Mouse (Mus musculus): Measurements from ENCODE around the gene Crygn.

Crygn gene

DNA sequence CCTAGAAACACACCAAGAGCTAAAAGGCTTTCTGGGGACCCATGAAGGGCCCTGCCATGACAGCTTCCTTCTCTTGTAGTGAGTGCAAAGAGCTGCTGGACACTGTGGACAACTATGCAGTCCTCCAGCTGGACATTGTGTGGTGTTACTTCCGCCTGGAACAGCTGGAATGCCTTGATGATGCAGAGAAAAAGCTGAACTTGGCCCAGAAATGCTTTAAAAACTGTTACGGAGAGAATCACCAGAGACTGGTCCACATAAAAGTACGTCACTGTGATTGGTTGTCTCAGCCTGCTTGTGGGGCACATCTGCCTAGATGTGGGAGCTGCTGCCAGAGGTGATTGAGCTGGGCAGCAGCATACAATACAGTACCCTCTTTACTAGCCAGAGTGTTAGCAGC, 56.5 kb downstream of the Crygn start:
- DNase-seq: no peak
